Mouse (Mus musculus): ENCODE measurements at regions not wholly inside any gene's neighbourhood (a gene's known extent, or its start where the extent isn't known, plus 50 kb on each side); places are given as distances from the start of the nearest gene placed in this dataset.

GRCm38 (mm10) chr1:92264941-92265340 is 69.4 kb upstream of the Hdac4 start:
- peak; percentile 15; the same call in 1 of the 2 replicates for TF ChIP-seq CTCF (IDR thresholded peaks at IDR 0.05; ENCODE audit: low read depth)
- H3K4me1 ChIP-seq (replicated peaks; ENCODE audit: insufficient read depth, low read length) = no peaks in the 10 kb centered on the region

GRCm38 (mm10) chr1:92259715-92260392 is 64.4 kb upstream of the Hdac4 start:
- Histone ChIP-seq H3K27ac (no peak overlapping the region), H3K4me2 (ENCODE audit: low read length) (no peak overlapping the region), H3K4me1 (replicated peaks; ENCODE audit: insufficient read depth, low read length) (no peaks in the 10 kb centered on the region), H3K4me3 (replicated peaks; ENCODE audit: low read depth, low read length) (no peak overlapping the region), H3K27me3 (ENCODE audit: insufficient read depth, low read length) (no peaks in the 10 kb centered on the region), H3K9ac (ENCODE audit: low read depth, low read length) (no peak overlapping the region), H3K36me3 (ENCODE audit: insufficient read depth, low read length) (no peaks in the 10 kb centered on the region), H3K9me3 (replicated peaks; ENCODE audit: low read length) (no peaks in the 10 kb centered on the region)
- DNase-seq (ENCODE audit: low spot score) (no peak), ATAC-seq (replicated peaks; ENCODE audit: low FRiP score, low read depth) (no peak)
- TF ChIP-seq CTCF (IDR thresholded peaks at IDR 0.05; ENCODE audit: low read depth) = no peak
- 54% methylated on average over 23 of the region's 23 CpGs for WGBS

More at GRCm38 (mm10) chr1:92264941-92265340, 69.4 kb upstream of the Hdac4 start:
- no peak for DNase-seq (ENCODE audit: low spot score)
- H3K9ac ChIP-seq (ENCODE audit: low read depth, low read length) = no peak overlapping the region
- ATAC-seq (replicated peaks; ENCODE audit: low FRiP score, low read depth) = no peak
- no peaks in the 10 kb centered on the region for H3K36me3 ChIP-seq (ENCODE audit: insufficient read depth, low read length)
- H3K4me3 ChIP-seq (replicated peaks; ENCODE audit: low read depth, low read length) = no peak overlapping the region
- 79% methylated on average over 4 of the region's 4 CpGs for WGBS
- H3K27me3 ChIP-seq (ENCODE audit: insufficient read depth, low read length) = no peaks in the 10 kb centered on the region
- H3K9me3 ChIP-seq (replicated peaks; ENCODE audit: low read length) = no peaks in the 10 kb centered on the region
- no peak overlapping the region for H3K27ac ChIP-seq
- no peak overlapping the region for H3K4me2 ChIP-seq (ENCODE audit: low read length)

- DNase-seq (ENCODE audit: low spot score) (no peak), ATAC-seq (replicated peaks; ENCODE audit: low FRiP score, low read depth) (no peak)
- no peaks in the 10 kb centered on the region for H3K27me3 ChIP-seq (ENCODE audit: insufficient read depth, low read length)
- no peaks in the 10 kb centered on the region for H3K36me3 ChIP-seq (ENCODE audit: insufficient read depth, low read length)
- TF ChIP-seq CTCF (IDR thresholded peaks at IDR 0.05; ENCODE audit: low read depth) = no peak
- H3K4me3 ChIP-seq (replicated peaks; ENCODE audit: low read depth, low read length) = no peak overlapping the region
- H3K4me2 ChIP-seq (ENCODE audit: low read length) = no peak overlapping the region
- H3K9me3 ChIP-seq (replicated peaks; ENCODE audit: low read length) = no peaks in the 10 kb centered on the region
- H3K9ac ChIP-seq (ENCODE audit: low read depth, low read length) = no peak overlapping the region
- no peak overlapping the region for H3K27ac ChIP-seq
- no peaks in the 10 kb centered on the region for H3K4me1 ChIP-seq (replicated peaks; ENCODE audit: insufficient read depth, low read length)
These were observed 62.5 kb upstream of the Hdac4 start for GRCm38 (mm10) chr1:92258026-92258425.

GRCm38 (mm10) chr1:92253086-92253485 is 57.6 kb upstream of the Hdac4 start:
- DNase-seq (ENCODE audit: low spot score) (no peak), ATAC-seq (replicated peaks; ENCODE audit: low FRiP score, low read depth) (no peak)
- WGBS = 59% methylated on average over 8 of the region's 8 CpGs
- Histone ChIP-seq H3K27me3 (ENCODE audit: insufficient read depth, low read length) (no peaks in the 10 kb centered on the region), H3K9me3 (replicated peaks; ENCODE audit: low read length) (no peaks in the 10 kb centered on the region), H3K4me3 (replicated peaks; ENCODE audit: low read depth, low read length) (no peak overlapping the region), H3K4me1 (replicated peaks; ENCODE audit: insufficient read depth, low read length) (no peaks in the 10 kb centered on the region), H3K36me3 (ENCODE audit: insufficient read depth, low read length) (no peaks in the 10 kb centered on the region), H3K4me2 (ENCODE audit: low read length) (no peak overlapping the region), H3K27ac (no peak overlapping the region), H3K9ac (ENCODE audit: low read depth, low read length) (no peak overlapping the region)
- TF ChIP-seq CTCF (IDR thresholded peaks at IDR 0.05; ENCODE audit: low read depth) = no peak

GRCm38 (mm10) chr1:92250594-92251463 is 55.3 kb upstream of the Hdac4 start:
- DNase-seq (ENCODE audit: low spot score) (no peak), ATAC-seq (replicated peaks; ENCODE audit: low FRiP score, low read depth) (no peak; the same call in 1 of the 2 replicates)
- WGBS = 73% methylated on average over 10 of the region's 10 CpGs

More at GRCm38 (mm10) chr1:92250594-92251463, 55.3 kb upstream of the Hdac4 start:
- Histone ChIP-seq H3K9me3 (replicated peaks; ENCODE audit: low read length) (no peaks in the 10 kb centered on the region), H3K4me1 (replicated peaks; ENCODE audit: insufficient read depth, low read length) (no peaks in the 10 kb centered on the region), H3K4me2 (ENCODE audit: low read length) (no peak overlapping the region), H3K9ac (ENCODE audit: low read depth, low read length) (no peak overlapping the region), H3K36me3 (ENCODE audit: insufficient read depth, low read length) (no peaks in the 10 kb centered on the region), H3K27ac (no peak overlapping the region), H3K27me3 (ENCODE audit: insufficient read depth, low read length) (no peaks in the 10 kb centered on the region), H3K4me3 (replicated peaks; ENCODE audit: low read depth, low read length) (no peak overlapping the region)
- TF ChIP-seq CTCF (IDR thresholded peaks at IDR 0.05; ENCODE audit: low read depth) = no peak

Data from kidney, postnatal 0 days (tissue).